Mouse (Mus musculus) stomach, postnatal 0 days (tissue): ENCODE measurements at regions not wholly inside any gene's neighbourhood (a gene's known extent, or its start where the extent isn't known, plus 50 kb on each side); places are given as distances from the start of the nearest gene placed in this dataset.

Experiments
- CTCF ChIP-seq: IDR thresholded peaks from 2 replicates; pipeline ENCODE4 v1.5.1; 2016; ENCODE audit warnings: antibody characterized with exemption, low read depth, mild to moderate bottlenecking, moderate library complexity
- EP300 ChIP-seq: optimal IDR thresholded peaks from 2 replicates; pipeline ENCODE3; 2016; ENCODE audit warnings: antibody characterized with exemption

- TF ChIP-seq CTCF (no peak), EP300 (no peak)
These were observed 341.1 kb upstream of the Sall1 start for GRCm38 (mm10) chr8:89385028-89385427.
